Mouse (Mus musculus) kidney, adult 2 months (tissue): ENCODE data around the gene Faf1.

Source experiments
- CTCF ChIP-seq: fragments of 200-500 bp; conservative IDR thresholded peaks from 2 replicates; pipeline ENCODE4 v1.5.1; 2011; ENCODE audit warnings: low read depth, mild to moderate bottlenecking, control low read depth, low read length, moderate library complexity, mixed read lengths; ENCODE audit not compliant: insufficient read depth, insufficient read length
- POLR2A ChIP-seq: fragments of 200-500 bp; IDR thresholded peaks from one replicate; pipeline ENCODE4 v1.6.1; 2011; ENCODE audit warnings: low read depth, low read length, control low read depth

DNA sequence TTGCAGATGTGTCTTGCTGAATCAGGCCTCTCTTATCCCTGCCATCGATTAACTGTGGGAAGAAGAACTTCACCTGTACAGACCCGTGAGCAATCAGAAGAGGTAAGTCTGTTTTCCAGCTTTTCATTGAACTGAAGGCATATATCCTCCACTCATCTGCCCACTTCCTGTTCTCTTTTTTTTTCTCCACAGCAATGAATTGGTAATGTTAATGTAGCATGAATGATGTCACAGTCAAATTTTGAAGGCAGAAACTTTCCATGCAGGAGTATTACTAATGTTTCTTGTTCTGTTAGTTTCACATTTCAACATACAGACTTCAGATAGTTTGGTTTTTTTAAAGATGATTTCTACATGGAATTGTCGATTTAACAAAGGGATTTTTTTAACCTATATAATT lies 153.4 kb downstream of the Faf1 start:
- TF ChIP-seq CTCF (no peak), POLR2A (no peak)
